Mouse (Mus musculus) liver, adult 2 months (tissue): ENCODE data around the gene Jagn1. TPM values are rescaled to one million over a fixed set of nuclear protein-coding genes. Genes with fewer than 3 reads are reported as not detected.

ENCODE experiments used
- DNase-seq: peaks from one replicate; pipeline ENCODE4 v3.0.0-alpha.2; 2011; ENCODE audit warnings: low read depth, low spot score; ENCODE audit errors: extremely low read depth
- H3K27ac ChIP-seq: fragments of 200-500 bp; replicated peaks from 2 replicates; pipeline ENCODE4 v1.5.1; 2012; ENCODE audit warnings: low read depth, mild to moderate bottlenecking, control low read depth, inconsistent platforms, low read length; ENCODE audit not compliant: insufficient read depth
- H3K27me3 ChIP-seq: fragments of 200-500 bp; 2 replicates; pipeline ENCODE4 v1.6.1; 2012; ENCODE audit warnings: mild to moderate bottlenecking, moderate library complexity, low read length, inconsistent platforms; ENCODE audit not compliant: control insufficient read depth, insufficient read depth
- H3K36me3 ChIP-seq: fragments of 200-500 bp; 2 replicates; pipeline ENCODE4 v1.6.1; 2012; ENCODE audit warnings: low read length, inconsistent platforms; ENCODE audit not compliant: control insufficient read depth, insufficient read depth
- H3K4me1 ChIP-seq: fragments of 200-500 bp; 2 replicates; pipeline ENCODE4 v1.6.1; 2011; ENCODE audit warnings: low read length; ENCODE audit not compliant: control insufficient read depth, insufficient read depth
- H3K4me3 ChIP-seq: fragments of 200-500 bp; 2 replicates; pipeline ENCODE4 v1.5.1; 2011; ENCODE audit warnings: low read depth, mild to moderate bottlenecking, control low read depth, low read length, moderate library complexity; ENCODE audit not compliant: insufficient read depth
- H3K79me2 ChIP-seq: fragments of 200-500 bp; 2 replicates; pipeline ENCODE4 v1.6.1; 2012; ENCODE audit warnings: inconsistent platforms, mild to moderate bottlenecking, low read length, moderate library complexity; ENCODE audit not compliant: control insufficient read depth, insufficient read depth
- H3K9ac ChIP-seq: fragments of 200-500 bp; 2 replicates; pipeline ENCODE4 v1.6.1; 2012; ENCODE audit warnings: low read depth, mild to moderate bottlenecking, control low read depth, inconsistent platforms, low read length
- CTCF ChIP-seq: fragments of 200-500 bp; IDR thresholded peaks from 2 replicates; pipeline ENCODE4 v1.5.1; 2011; ENCODE audit warnings: low read depth, low read length, control low read depth
- POLR2A ChIP-seq: fragments of 200-500 bp; IDR thresholded peaks from 2 replicates; pipeline ENCODE4 v1.6.1; 2011; ENCODE audit warnings: low read length, control low read depth; ENCODE audit not compliant: insufficient read depth; ENCODE audit errors: extremely low read depth
- WGBS: fragments of 180-500 bp; shearing (Covaris S2); methylation state at CpG from one replicate; pipeline ENCODE4 v1.1.7; 2018; 5-methylcytosine and 5-hydroxymethylcytosine counted together
- polyA plus RNA-seq: library from polyadenylated mRNA; depleted of rRNA; stranded (reverse); fragments of >200 nt; gene quantifications from 2 replicates; pipeline ENCODE4 v1.2.3, GENCODE M21; 2012; rRNA removed
- total RNA-seq: library from RNA; depleted of rRNA; stranded (reverse); fragments of >200 nt; gene quantifications from 2 replicates; pipeline ENCODE4 v1.2.3, GENCODE M21; 2014; rRNA removed

Gene Jagn1
- total and polyA plus RNA-seq, 2 experiments, result 20.2 to 61.5 TPM

DNA sequence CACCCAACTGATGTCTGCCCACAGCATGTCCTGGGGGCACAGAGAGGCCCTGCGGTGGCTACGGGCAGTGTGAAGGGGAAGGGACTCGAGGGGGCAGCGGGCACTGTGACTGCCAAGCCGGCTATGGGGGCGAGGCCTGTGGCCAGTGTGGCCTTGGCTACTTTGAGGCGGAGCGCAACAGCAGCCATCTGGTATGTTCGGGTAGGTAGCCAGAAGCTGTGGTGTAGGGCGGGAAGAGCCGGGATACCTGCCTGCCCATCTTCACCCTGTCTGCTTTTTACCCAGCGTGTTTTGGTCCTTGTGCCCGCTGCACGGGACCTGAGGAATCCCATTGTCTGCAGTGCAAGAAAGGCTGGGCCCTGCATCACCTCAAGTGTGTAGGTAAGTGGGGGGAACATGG, 47.0 kb downstream of the Jagn1 start:
- TF ChIP-seq CTCF, result no peak
- TF ChIP-seq POLR2A, result no peak
- Histone ChIP-seq H3K4me1 (peaks cover 14% of the 10 kb centered on the region), H3K4me3 (no peak overlapping the region), H3K36me3 (peaks cover 12% of the 10 kb centered on the region; the same call in 1 of the 2 replicates), H3K79me2 (no peaks in the 10 kb centered on the region; the same call in 1 of the 2 replicates), H3K9ac (no peak overlapping the region), H3K27ac (no peak overlapping the region), H3K27me3 (no peaks in the 10 kb centered on the region)
- WGBS, result 96% methylated on average over 14 of the region's 14 CpGs
- DNase-seq, result no peak

DNA sequence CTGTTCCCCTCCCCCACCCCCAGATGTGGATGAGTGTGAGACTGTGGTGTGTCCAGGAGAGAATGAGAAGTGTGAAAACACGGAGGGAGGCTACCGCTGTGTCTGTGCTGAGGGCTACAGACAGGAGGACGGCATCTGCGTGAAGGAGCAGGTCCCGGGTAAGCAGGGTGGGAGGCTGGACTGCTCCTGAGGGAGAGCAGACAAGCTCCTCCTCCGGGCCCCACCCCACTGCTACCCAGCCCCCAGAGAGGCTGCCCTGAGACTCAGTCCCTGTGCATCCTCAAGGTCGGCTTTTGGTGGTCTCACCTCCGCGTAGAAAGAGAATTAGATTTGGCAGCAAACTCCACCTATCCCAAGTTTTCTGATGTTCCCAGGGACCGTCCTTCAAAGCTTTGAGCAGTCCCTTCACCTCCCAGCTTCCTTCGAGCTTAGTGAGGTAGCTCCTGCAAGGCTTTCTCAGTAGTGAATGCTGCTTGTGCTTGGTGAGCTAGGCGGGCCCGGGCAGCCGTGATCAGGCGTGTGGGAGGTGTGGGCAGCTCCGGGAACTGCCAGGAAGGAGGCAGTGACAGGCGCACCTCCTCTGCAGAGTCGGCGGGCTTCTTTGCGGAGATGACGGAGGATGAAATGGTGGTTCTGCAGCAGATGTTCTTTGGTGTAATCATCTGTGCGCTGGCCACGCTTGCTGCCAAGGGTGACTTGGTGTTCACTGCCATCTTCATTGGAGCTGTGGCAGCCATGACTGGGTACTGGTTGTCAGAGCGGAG, 49.9 kb downstream of the Jagn1 start:
- Histone ChIP-seq H3K27ac (no peak overlapping the region), H3K9ac (no peak overlapping the region), H3K4me1 (peaks cover 4% of the 10 kb centered on the region), H3K79me2 (no peaks in the 10 kb centered on the region), H3K27me3 (no peaks in the 10 kb centered on the region), H3K4me3 (no peak overlapping the region), H3K36me3 (peaks cover 12% of the 10 kb centered on the region; the same call in 1 of the 2 replicates)
- TF ChIP-seq CTCF, result no peak
- TF ChIP-seq POLR2A, result no peak
- WGBS, result 92% methylated on average over 24 of the region's 24 CpGs
- DNase-seq, result no peak

DNA sequence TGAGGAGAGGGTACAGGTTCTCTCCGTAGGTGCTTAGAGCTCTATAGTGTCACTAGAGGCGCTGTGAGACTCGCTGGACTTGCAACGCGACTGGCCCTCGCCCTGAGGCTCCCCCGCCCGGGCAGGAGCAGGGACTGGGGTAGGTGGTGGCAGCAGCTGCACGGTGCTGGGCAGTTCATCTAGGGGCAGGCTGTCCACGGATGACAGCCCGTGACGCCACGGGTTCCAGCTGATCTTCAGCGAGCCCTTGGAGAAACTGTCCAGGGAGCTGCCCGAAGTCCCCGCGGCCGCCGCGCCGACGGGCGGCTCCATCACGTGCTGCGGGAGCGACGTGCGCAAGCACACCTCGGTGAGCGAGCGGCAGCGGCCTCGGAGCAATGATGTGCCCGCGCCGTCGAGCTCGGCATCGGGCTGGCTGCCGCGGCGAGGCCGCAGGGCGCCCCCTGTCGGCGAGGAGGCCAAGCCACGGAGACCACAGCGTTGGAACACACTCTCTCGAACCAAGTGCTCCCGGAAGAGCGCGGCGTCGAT, 52.0 kb downstream of the Jagn1 start:
- Histone ChIP-seq H3K36me3 (peaks cover 8% of the 10 kb centered on the region; the same call in 1 of the 2 replicates), H3K27ac (peak overlapping the region; percentile 64), H3K79me2 (no peaks in the 10 kb centered on the region), H3K4me1 (no peaks in the 10 kb centered on the region), H3K9ac (peak overlapping the region; percentile 68), H3K27me3 (no peaks in the 10 kb centered on the region), H3K4me3 (peak overlapping the region; percentile 58)
- under 1% methylated on average over 54 of the region's 54 CpGs for WGBS
- peak; percentile 89 for TF ChIP-seq CTCF
- peak; percentile 30; the same call in 1 of the 2 replicates for TF ChIP-seq POLR2A
- DNase-seq, result peak; percentile 72

DNA sequence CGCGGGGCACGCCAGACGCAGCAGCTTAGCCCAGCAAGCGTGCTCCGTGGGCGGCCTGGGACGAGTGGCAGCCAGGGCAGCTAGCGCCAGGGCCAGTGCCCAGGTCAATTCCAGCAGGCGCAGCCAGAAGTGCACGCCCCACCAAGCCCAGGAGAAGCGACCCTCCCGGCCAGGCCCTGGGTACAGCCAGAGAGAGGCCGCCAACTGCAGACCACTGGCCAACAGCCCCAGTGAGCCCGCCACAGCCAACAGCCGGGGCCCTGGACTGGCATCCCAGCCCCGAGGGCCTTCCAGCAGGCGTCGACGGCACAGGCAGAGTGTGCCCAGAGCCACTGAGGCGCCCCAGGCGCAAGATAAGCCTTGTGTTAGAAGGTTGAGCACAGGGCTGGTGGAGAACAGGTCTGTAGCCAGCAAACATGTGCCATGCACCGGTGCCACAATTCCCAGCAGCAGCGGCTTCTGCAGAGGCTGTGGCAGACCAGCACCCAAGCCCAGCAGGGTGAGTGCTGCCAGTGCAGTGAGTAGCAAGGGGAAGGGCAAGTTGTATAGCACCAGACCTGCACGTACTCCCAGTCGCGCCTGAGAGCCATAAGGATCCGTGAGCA, 52.8 kb downstream of the Jagn1 start:
- DNase-seq, result no peak
- Histone ChIP-seq H3K9ac (peak overlapping the region; percentile 67), H3K4me1 (no peaks in the 10 kb centered on the region), H3K4me3 (peak overlapping the region; percentile 58; the same call in 1 of the 2 replicates), H3K27ac (no peak overlapping the region), H3K79me2 (no peaks in the 10 kb centered on the region), H3K36me3 (peaks cover under 1% of the 10 kb centered on the region; the same call in 1 of the 2 replicates), H3K27me3 (no peaks in the 10 kb centered on the region)
- WGBS, result 35% methylated on average over 28 of the region's 28 CpGs
- TF ChIP-seq CTCF (no peak), POLR2A (no peak)

Other genes with a start within 250 kb of the Jagn1 start
- gene Lhfpl4, start 247.2 kb upstream of the Jagn1 start, total RNA-seq, result 0.07 TPM in 1 of 2 replicates, not detected in the other
- 0.02 TPM in 1 of 2 replicates, not detected in the other for gene Lhfpl4, start 247.2 kb upstream of the Jagn1 start, polyA plus RNA-seq
- gene Mtmr14, start 204.7 kb upstream of the Jagn1 start, total RNA-seq, result 22.4 and 24.1 TPM in 2 replicates
- gene Mtmr14, start 204.7 kb upstream of the Jagn1 start, polyA plus RNA-seq, result 28.8 and 32.8 TPM in 2 replicates
- not detected in 2 replicates for gene Cpne9, start 160.3 kb upstream of the Jagn1 start, total RNA-seq
- gene Cpne9, start 160.3 kb upstream of the Jagn1 start, polyA plus RNA-seq, result not detected in 2 replicates
- gene Brpf1, start 135.4 kb upstream of the Jagn1 start, total RNA-seq, result 5.4 and 5.5 TPM in 2 replicates
- gene Brpf1, start 135.4 kb upstream of the Jagn1 start, polyA plus RNA-seq, result 6.7 and 10.2 TPM in 2 replicates
- gene Ogg1, start 115.6 kb upstream of the Jagn1 start, total RNA-seq, result 4.8 and 5.0 TPM in 2 replicates
- 9.2 and 10.4 TPM in 2 replicates for gene Ogg1, start 115.6 kb upstream of the Jagn1 start, polyA plus RNA-seq
- gene Camk1, start 98.6 kb upstream of the Jagn1 start, total RNA-seq, result 16.1 and 18.8 TPM in 2 replicates
- gene Camk1, start 98.6 kb upstream of the Jagn1 start, polyA plus RNA-seq, result 12.1 and 15.6 TPM in 2 replicates
- 5.2 and 6.6 TPM in 2 replicates for gene Tada3, start 64.7 kb upstream of the Jagn1 start, total RNA-seq
- 8.4 and 10.4 TPM in 2 replicates for gene Tada3, start 64.7 kb upstream of the Jagn1 start, polyA plus RNA-seq
- gene Arpc4, start 64.5 kb upstream of the Jagn1 start, total RNA-seq, result 36.0 and 41.8 TPM in 2 replicates
- 31.5 and 36.4 TPM in 2 replicates for gene Arpc4, start 64.5 kb upstream of the Jagn1 start, polyA plus RNA-seq
- gene Ttll3, start 53.3 kb upstream of the Jagn1 start, total RNA-seq, result 0.65 and 1.5 TPM in 2 replicates
- 1.7 TPM in 2 replicates for gene Ttll3, start 53.3 kb upstream of the Jagn1 start, polyA plus RNA-seq
- 14.2 and 17.2 TPM in 2 replicates for gene Rpusd3, start 23.2 kb upstream of the Jagn1 start, total RNA-seq
- gene Rpusd3, start 23.2 kb upstream of the Jagn1 start, polyA plus RNA-seq, result 106 and 118 TPM in 2 replicates
- gene Cidec, start 6.8 kb upstream of the Jagn1 start, total RNA-seq, result 0.92 and 1.5 TPM in 2 replicates
- 1.1 and 1.5 TPM in 2 replicates for gene Cidec, start 6.8 kb upstream of the Jagn1 start, polyA plus RNA-seq
- 0.46 TPM in 1 of 2 replicates, not detected in the other for gene Il17re, start 15.9 kb downstream of the Jagn1 start, total RNA-seq
- gene Il17re, start 15.9 kb downstream of the Jagn1 start, polyA plus RNA-seq, result 0.26 TPM in 2 replicates
- gene Il17rc, start 28.9 kb downstream of the Jagn1 start, total RNA-seq, result 27.8 and 32.6 TPM in 2 replicates
- gene Il17rc, start 28.9 kb downstream of the Jagn1 start, polyA plus RNA-seq, result 79.2 and 87.5 TPM in 2 replicates
- gene Creld1, start 40.7 kb downstream of the Jagn1 start, total RNA-seq, result 12.3 and 15.9 TPM in 2 replicates
- gene Creld1, start 40.7 kb downstream of the Jagn1 start, polyA plus RNA-seq, result 24.4 and 28.7 TPM in 2 replicates
- gene Prrt3, start 59.4 kb downstream of the Jagn1 start, total RNA-seq, result under 0.01 TPM in 1 of 2 replicates, not detected in the other
- not detected in 2 replicates for gene Prrt3, start 59.4 kb downstream of the Jagn1 start, polyA plus RNA-seq
- 53.5 and 56.0 TPM in 2 replicates for gene Emc3, start 89.1 kb downstream of the Jagn1 start, total RNA-seq
- gene Emc3, start 89.1 kb downstream of the Jagn1 start, polyA plus RNA-seq, result 31.9 and 35.5 TPM in 2 replicates
- gene Fancd2, start 89.1 kb downstream of the Jagn1 start, total RNA-seq, result 0.18 and 0.67 TPM in 2 replicates
- 0.22 TPM in 1 of 2 replicates, not detected in the other for gene Fancd2, start 89.1 kb downstream of the Jagn1 start, polyA plus RNA-seq
- gene Fancd2os, start 158.1 kb downstream of the Jagn1 start, total RNA-seq, result not detected in 2 replicates
- not detected in 2 replicates for gene Fancd2os, start 158.1 kb downstream of the Jagn1 start, polyA plus RNA-seq
- 70.3 and 76.0 TPM in 2 replicates for gene Brk1, start 162.2 kb downstream of the Jagn1 start, total RNA-seq
- gene Brk1, start 162.2 kb downstream of the Jagn1 start, polyA plus RNA-seq, result 75.9 and 80.3 TPM in 2 replicates
- gene Vhl, start 181.4 kb downstream of the Jagn1 start, total RNA-seq, result 7.2 and 9.1 TPM in 2 replicates
- gene Vhl, start 181.4 kb downstream of the Jagn1 start, polyA plus RNA-seq, result 12.1 and 14.0 TPM in 2 replicates
- 18.2 and 20.7 TPM in 2 replicates for gene Irak2, start 195.9 kb downstream of the Jagn1 start, total RNA-seq
- gene Irak2, start 195.9 kb downstream of the Jagn1 start, polyA plus RNA-seq, result 30.8 and 36.1 TPM in 2 replicates